ENCODE assay signal across 21 mouse cellular contexts in the genomic region with DNA sequence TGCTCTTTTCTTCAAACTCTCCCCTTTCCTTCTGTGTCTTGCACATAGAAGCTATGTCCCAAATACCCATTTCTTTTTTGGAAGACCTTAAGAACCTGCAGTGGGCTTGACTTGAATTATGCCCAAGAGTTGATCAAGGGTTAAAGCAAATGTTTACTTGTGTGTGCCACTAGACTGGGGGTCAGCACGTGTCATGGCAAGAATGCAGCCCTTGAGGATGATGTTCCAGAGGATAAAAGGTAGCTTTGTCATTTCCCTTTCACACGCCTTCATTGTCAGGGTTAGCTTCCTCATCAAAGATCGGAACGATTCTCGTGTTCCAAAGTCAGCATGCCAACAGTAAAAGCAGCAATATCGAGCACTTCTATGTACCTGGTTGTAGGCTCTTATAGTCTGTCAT.
"Had no signal": no experiment of that assay in that cellular context is flagged by ENCODE, and none has a peak within 500 bp of the region (broad histone marks: within the 10 kb centered on the region; RNA-seq: fewer than 3 reads in every experiment).

No protein-coding gene starts in this region.

- ATAC-seq: inflammation-experienced regulatory T-cells, adult 6 months; intestine, embryonic 16.5 days; liver, postnatal 0 days; lung, postnatal 0 days; midbrain, embryonic 15.5 days had no signal

- H3K9ac ChIP-seq: limb, embryonic 12.5 days; limb, embryonic 15.5 days; liver, embryonic 14.5 days; liver, postnatal 0 days; lung, embryonic 14.5 days; midbrain, embryonic 12.5 days; midbrain, embryonic 15.5 days; neural tube, embryonic 12.5 days; neural tube, embryonic 15.5 days had no signal

- H3K36me3 ChIP-seq: limb, embryonic 12.5 days; limb, embryonic 15.5 days; midbrain, embryonic 12.5 days; midbrain, embryonic 15.5 days; neural tube, embryonic 12.5 days; neural tube, embryonic 15.5 days had no signal

- H3K9me3 ChIP-seq: limb, embryonic 12.5 days; limb, embryonic 15.5 days; midbrain, embryonic 12.5 days; midbrain, embryonic 15.5 days; neural tube, embryonic 12.5 days; neural tube, embryonic 15.5 days had no signal

- H3K27ac ChIP-seq: limb, embryonic 12.5 days; limb, embryonic 15.5 days; liver, embryonic 14.5 days; macrophage; midbrain, embryonic 12.5 days; midbrain, embryonic 15.5 days; neural tube, embryonic 12.5 days; neural tube, embryonic 15.5 days; stomach, postnatal 0 days had no signal

- H3K27me3 ChIP-seq: limb, embryonic 12.5 days; limb, embryonic 15.5 days; midbrain, embryonic 12.5 days; midbrain, embryonic 15.5 days; neural tube, embryonic 12.5 days; neural tube, embryonic 15.5 days had no signal

- DNase-seq: kidney, postnatal 10 days; left cerebral cortex, postnatal 4 days; liver, postnatal 0 days; lung, embryonic 14.5 days; right cerebral cortex, adult 18-20 months; right cerebral cortex, postnatal 14 days; right cerebral cortex, postnatal 4 days; thymus, postnatal 25 days had no signal

- H3K4me3 ChIP-seq: limb, embryonic 12.5 days; limb, embryonic 15.5 days; midbrain, embryonic 12.5 days; midbrain, embryonic 15.5 days; neural tube, embryonic 12.5 days; neural tube, embryonic 15.5 days had no signal

- H3K4me2 ChIP-seq: limb, embryonic 12.5 days; limb, embryonic 15.5 days; liver, embryonic 11.5 days; lung, embryonic 14.5 days; midbrain, embryonic 12.5 days; midbrain, embryonic 15.5 days; neural tube, embryonic 12.5 days; neural tube, embryonic 15.5 days had no signal

- H3K4me1 ChIP-seq: limb, embryonic 12.5 days; limb, embryonic 15.5 days; midbrain, embryonic 12.5 days; midbrain, embryonic 15.5 days; neural tube, embryonic 12.5 days; neural tube, embryonic 15.5 days had no signal
